Mouse (Mus musculus) neural tube, embryonic 11.5 days (tissue): ENCODE results near the gene Tmem60. TPM values are rescaled to one million over a fixed set of nuclear protein-coding genes. Genes with fewer than 3 reads are reported as not detected.
A peak's percentile ranks its signal among the peaks of the same experiment; 100 is the strongest.

Experiments
- ATAC-seq: fragments of 200-750 bp; cut with Nextera tagmentation; 2 replicates; pipeline ENCODE4 v1.8.0; 2017; ENCODE audit warnings: moderate number of reproducible peaks, mild to moderate bottlenecking, moderate TSS enrichment, moderate library complexity; ENCODE audit not compliant: insufficient read depth, low FRiP score, low TSS enrichment
- DNase-seq: peaks from one replicate; pipeline ENCODE4 v3.0.0-alpha.2; 2015; ENCODE audit warnings: low spot score
- H3K27ac ChIP-seq: fragments of 300-500 bp; sonication (generic); 2 replicates; pipeline ENCODE4 v1.5.1; 2014; ENCODE audit warnings: low read depth, mild to moderate bottlenecking, low read length
- H3K27me3 ChIP-seq: fragments of 300-500 bp; sonication (generic); 2 replicates; pipeline ENCODE4 v1.6.1; 2014; ENCODE audit warnings: mild to moderate bottlenecking, low read length, mixed read lengths; ENCODE audit not compliant: control insufficient read depth, insufficient read depth
- H3K36me3 ChIP-seq: fragments of 300-500 bp; sonication (generic); 2 replicates; pipeline ENCODE4 v1.6.1; 2014; ENCODE audit warnings: mild to moderate bottlenecking, low read length, moderate library complexity, mixed read lengths; ENCODE audit not compliant: control insufficient read depth, insufficient read depth
- H3K4me1 ChIP-seq: fragments of 300-500 bp; sonication (generic); 2 replicates; pipeline ENCODE4 v1.6.1; 2014; ENCODE audit warnings: low read length, mixed read lengths; ENCODE audit not compliant: control insufficient read depth, insufficient read depth
- H3K4me2 ChIP-seq: fragments of 300-500 bp; sonication (generic); 2 replicates; pipeline ENCODE4 v1.6.1; 2014; ENCODE audit warnings: low read depth, mild to moderate bottlenecking, moderate library complexity
- H3K4me3 ChIP-seq: fragments of 300-500 bp; sonication (generic); 2 replicates; pipeline ENCODE4 v1.5.1; 2014; ENCODE audit warnings: low read depth, low read length
- H3K9ac ChIP-seq: fragments of 300-500 bp; sonication (generic); 2 replicates; pipeline ENCODE4 v1.6.1; 2014; ENCODE audit warnings: mild to moderate bottlenecking, low read length
- H3K9me3 ChIP-seq: fragments of 300-500 bp; sonication (generic); 2 replicates; pipeline ENCODE4 v1.6.1; 2016; ENCODE audit warnings: low read length; ENCODE audit not compliant: control insufficient read depth
- WGBS: fragments of 180-500 bp; shearing (Covaris S2); extraction: QIAGEN DNeasy Blood & Tissue Kit; methylation state at CpG from one replicate; pipeline ENCODE4 v1.1.7; 2014; 5-methylcytosine and 5-hydroxymethylcytosine counted together
- polyA plus RNA-seq: library from polyadenylated mRNA; unstranded; fragments of >200 nt; fragmentation: Nextera tagmentation; extraction: Ambion mirVana; gene quantifications from 2 replicates; pipeline ENCODE4 v1.2.1, GENCODE M21; 2014

Gene Tmem60
- 53.1 and 56.8 TPM in 2 replicates for polyA plus RNA-seq

DNA sequence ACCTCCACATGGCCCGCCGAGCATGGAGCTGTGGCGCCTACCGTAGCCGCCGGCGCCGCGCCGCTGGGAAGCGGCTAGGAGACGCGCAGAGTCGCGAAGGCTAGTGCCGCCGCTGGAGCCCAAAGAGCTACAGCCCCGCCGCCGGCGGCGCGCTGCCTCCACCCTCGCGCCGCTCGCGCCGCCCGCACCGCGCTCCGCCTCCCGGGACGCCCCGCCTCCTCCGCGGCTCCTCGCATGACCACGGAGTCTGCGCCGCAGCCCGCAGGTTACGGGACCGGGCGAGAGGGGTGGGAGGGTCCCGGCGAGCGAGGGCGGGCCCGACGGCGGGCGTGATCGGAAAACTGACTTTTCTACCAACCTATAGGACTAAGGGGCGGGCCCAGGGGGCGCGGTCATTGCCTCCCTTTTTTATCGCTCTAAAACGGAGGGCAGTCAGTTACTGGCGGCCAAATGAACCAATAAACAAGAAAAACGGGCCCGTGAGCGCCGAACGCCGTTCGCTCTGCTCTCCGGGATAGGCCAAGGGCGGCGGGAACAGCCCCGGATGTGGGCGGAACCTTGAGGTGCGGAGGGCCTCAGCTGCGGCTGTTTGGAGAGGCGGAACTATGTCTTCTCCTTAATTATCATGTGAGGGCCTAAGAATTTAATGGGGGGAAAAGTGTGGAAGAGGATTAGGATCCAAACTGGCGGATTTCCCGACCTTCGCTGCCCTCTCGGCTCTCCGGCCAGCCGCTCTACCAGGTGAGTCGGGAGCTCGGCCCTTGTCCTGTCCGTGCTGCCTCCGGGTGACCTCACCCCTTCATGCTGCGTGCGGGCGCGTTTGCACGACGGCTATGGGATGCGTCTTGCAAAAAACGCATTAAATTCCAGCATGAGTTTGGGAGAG, at the start of gene Tmem60, which contains the start of gene Phtf2:
Gene Tmem60, plus strand, starts transcription at position 277 of the 886 bp plus-strand sequence.
Gene Phtf2, minus strand, starts transcription at position 210 of the 886 bp plus-strand sequence.
- Histone ChIP-seq H3K27ac (peak within 1 kb of the TSS; percentile 96), H3K4me3 (peak within 1 kb of the TSS; percentile 86), H3K36me3 (no peaks in the 10 kb centered on the region), H3K9me3 (no peaks in the 10 kb centered on the region), H3K27me3 (no peaks in the 10 kb centered on the region), H3K9ac (peak within 1 kb of the TSS; percentile 86), H3K4me2 (peak within 1 kb of the TSS; percentile 71), H3K4me1 (peaks cover 3% of the 10 kb centered on the region; the same call in 1 of the 2 replicates)
- under 1% methylated on average over 69 of the region's 94 CpGs for WGBS
- DNase-seq (peak; percentile 99), ATAC-seq (peak; percentile 98)

GRCm38 (mm10) chr5:20834399-20834798, 47.6 kb upstream of the Tmem60 start:
- no peak overlapping the region for H3K4me2 ChIP-seq
- H3K9ac ChIP-seq = no peak overlapping the region
- no peak overlapping the region for H3K27ac ChIP-seq
- no peak for DNase-seq
- no peak for ATAC-seq
- H3K4me3 ChIP-seq = no peak overlapping the region
- H3K27me3 ChIP-seq = no peaks in the 10 kb centered on the region
- WGBS = 90% methylated on average over 1 of the region's 1 CpGs
- H3K9me3 ChIP-seq = no peaks in the 10 kb centered on the region
- H3K36me3 ChIP-seq = no peaks in the 10 kb centered on the region
- H3K4me1 ChIP-seq = no peaks in the 10 kb centered on the region

GRCm38 (mm10) chr5:20837082-20837481, 44.9 kb upstream of the Tmem60 start:
- 100% methylated on average over 1 of the region's 1 CpGs for WGBS
- ATAC-seq (no peak), DNase-seq (no peak)
- Histone ChIP-seq H3K4me2 (no peak overlapping the region), H3K4me1 (no peaks in the 10 kb centered on the region), H3K9me3 (no peaks in the 10 kb centered on the region), H3K27me3 (no peaks in the 10 kb centered on the region), H3K4me3 (no peak overlapping the region), H3K36me3 (no peaks in the 10 kb centered on the region), H3K9ac (no peak overlapping the region), H3K27ac (no peak overlapping the region)

- Histone ChIP-seq H3K4me2 (no peak overlapping the region), H3K36me3 (no peaks in the 10 kb centered on the region), H3K9me3 (no peaks in the 10 kb centered on the region), H3K9ac (no peak overlapping the region), H3K4me3 (no peak overlapping the region), H3K27me3 (no peaks in the 10 kb centered on the region), H3K27ac (no peak overlapping the region), H3K4me1 (no peaks in the 10 kb centered on the region)
- 69% methylated on average over 2 of the region's 3 CpGs for WGBS
- no peak for DNase-seq
- no peak for ATAC-seq
These were observed 38.6 kb upstream of the Tmem60 start for GRCm38 (mm10) chr5:20843405-20843804.

GRCm38 (mm10) chr5:20843816-20844215, 38.2 kb upstream of the Tmem60 start:
- H3K4me2 ChIP-seq = no peak overlapping the region
- no peak overlapping the region for H3K9ac ChIP-seq
- DNase-seq (no peak), ATAC-seq (no peak)
- no peak overlapping the region for H3K27ac ChIP-seq
- no peak overlapping the region for H3K4me3 ChIP-seq
- H3K4me1 ChIP-seq = no peaks in the 10 kb centered on the region
- WGBS = 73% methylated on average over 2 of the region's 2 CpGs
- no peaks in the 10 kb centered on the region for H3K9me3 ChIP-seq
- no peaks in the 10 kb centered on the region for H3K36me3 ChIP-seq
- no peaks in the 10 kb centered on the region for H3K27me3 ChIP-seq

DNA sequence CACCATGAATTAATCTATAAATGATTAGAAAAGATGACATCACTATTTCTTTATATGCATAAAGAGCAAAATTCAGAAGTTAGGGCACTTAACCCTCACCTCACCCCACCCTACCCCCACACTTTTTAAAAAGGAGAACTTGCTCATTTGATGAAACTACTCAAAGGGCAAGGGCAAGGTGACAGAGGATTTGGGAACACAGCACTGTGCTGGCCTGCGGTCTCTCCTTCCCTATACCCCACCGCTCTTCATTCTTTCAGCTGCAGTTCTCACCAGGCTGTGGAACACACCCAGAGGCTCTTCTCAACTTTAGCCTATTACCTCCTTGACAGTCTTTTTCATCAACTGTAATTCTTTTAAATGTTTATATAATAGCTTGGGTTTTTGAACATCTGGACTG, 35.0 kb upstream of the Tmem60 start:
- H3K27me3 ChIP-seq = no peaks in the 10 kb centered on the region
- H3K36me3 ChIP-seq = no peaks in the 10 kb centered on the region
- DNase-seq (no peak), ATAC-seq (no peak)
- H3K9me3 ChIP-seq = no peaks in the 10 kb centered on the region
- no peaks in the 10 kb centered on the region for H3K4me1 ChIP-seq
- no peak overlapping the region for H3K9ac ChIP-seq
- H3K4me3 ChIP-seq = no peak overlapping the region
- H3K4me2 ChIP-seq = no peak overlapping the region
- H3K27ac ChIP-seq = no peak overlapping the region
- WGBS = 94% methylated on average over 2 of the region's 2 CpGs

- no peaks in the 10 kb centered on the region for H3K9me3 ChIP-seq
- no peak overlapping the region for H3K9ac ChIP-seq
- 92% methylated on average over 4 of the region's 4 CpGs for WGBS
- H3K36me3 ChIP-seq = no peaks in the 10 kb centered on the region
- no peak overlapping the region for H3K27ac ChIP-seq
- DNase-seq (no peak), ATAC-seq (no peak)
- no peaks in the 10 kb centered on the region for H3K4me1 ChIP-seq
- no peaks in the 10 kb centered on the region for H3K27me3 ChIP-seq
- no peak overlapping the region for H3K4me3 ChIP-seq
- H3K4me2 ChIP-seq = no peak overlapping the region
These were observed 26.9 kb upstream of the Tmem60 start for GRCm38 (mm10) chr5:20855066-20855465.

- Histone ChIP-seq H3K36me3 (no peaks in the 10 kb centered on the region), H3K4me1 (no peaks in the 10 kb centered on the region), H3K9me3 (no peaks in the 10 kb centered on the region), H3K27me3 (no peaks in the 10 kb centered on the region), H3K4me2 (no peak overlapping the region), H3K27ac (no peak overlapping the region), H3K9ac (no peak overlapping the region), H3K4me3 (no peak overlapping the region)
- no peak for ATAC-seq
- no peak for DNase-seq
- WGBS = 92% methylated on average over 2 of the region's 2 CpGs
These were observed 23.6 kb upstream of the Tmem60 start for GRCm38 (mm10) chr5:20858404-20858803.

DNA sequence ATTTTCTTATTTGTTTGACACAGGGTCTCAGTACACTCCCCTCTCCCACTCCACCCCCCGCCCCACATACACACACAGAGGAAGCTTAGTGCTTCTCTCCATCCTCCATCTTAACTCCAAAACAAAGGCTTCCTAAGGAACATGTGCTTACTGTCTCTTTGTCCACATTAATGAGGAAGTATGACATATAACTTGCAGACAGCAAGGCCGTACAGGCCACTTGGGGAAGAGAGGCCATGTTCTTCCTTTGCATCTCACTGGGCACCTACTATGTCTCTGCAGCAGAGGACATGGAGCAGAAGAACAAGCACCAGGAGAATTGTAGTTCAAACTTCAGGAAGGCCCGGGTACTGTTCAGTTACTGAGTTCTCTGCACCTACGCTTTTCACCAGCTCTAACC, 21.4 kb upstream of the Tmem60 start:
- Histone ChIP-seq H3K4me1 (no peaks in the 10 kb centered on the region), H3K4me2 (no peak overlapping the region), H3K4me3 (no peak overlapping the region), H3K36me3 (no peaks in the 10 kb centered on the region), H3K27ac (no peak overlapping the region), H3K27me3 (no peaks in the 10 kb centered on the region), H3K9ac (no peak overlapping the region), H3K9me3 (no peaks in the 10 kb centered on the region)
- 98% methylated on average over 4 of the region's 4 CpGs for WGBS
- ATAC-seq (no peak), DNase-seq (no peak)
